Comparison of ENCODE assay signal across 8 mouse cellular contexts in the genomic region with DNA sequence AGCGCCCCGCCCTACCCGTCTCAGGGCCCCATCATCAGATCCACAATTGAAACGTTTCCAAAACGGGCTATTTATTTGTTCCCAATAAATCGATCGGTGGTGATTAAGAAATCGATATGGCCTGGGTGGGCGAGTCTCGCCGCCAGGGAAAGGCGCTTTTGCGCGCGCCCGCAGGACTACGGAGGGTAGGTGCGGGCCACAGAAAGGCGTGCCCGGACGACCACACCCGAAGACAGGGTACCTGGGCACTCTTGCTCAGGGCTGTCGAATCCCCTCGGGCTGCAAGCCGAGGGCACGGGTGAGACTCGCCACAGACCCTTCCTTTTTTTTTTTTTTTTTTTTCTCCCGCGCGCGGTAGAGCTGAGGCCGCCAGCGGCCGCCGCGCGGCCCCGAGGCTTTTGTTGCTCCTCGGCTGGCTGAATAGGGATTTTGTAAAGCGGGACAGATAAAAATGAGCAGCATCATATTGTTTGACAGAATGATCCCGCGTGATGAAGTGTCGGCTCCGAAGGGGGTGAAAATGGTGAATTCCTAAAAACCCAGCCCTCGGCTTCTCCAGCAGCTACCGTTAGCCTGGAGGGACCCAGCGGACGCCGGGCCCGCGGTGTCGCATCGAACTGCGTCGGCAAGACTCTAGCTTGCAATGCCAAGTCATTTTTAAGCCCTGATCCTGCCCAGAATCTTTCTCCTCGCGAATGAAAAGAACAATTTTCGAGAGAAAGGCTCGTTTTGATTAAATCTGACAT. TPM values are rescaled to one million over a fixed set of nuclear protein-coding genes. Genes with fewer than 3 reads are reported as not detected.
DNase-seq lines count a peak whose midpoint lies in the region; ATAC-seq lines count a peak whose summit lies in the region.

No protein-coding gene starts in this region.

- H3K4me2 ChIP-seq in midbrain, embryonic 14.5 days (ENCODE audit: low read length): peak overlapping the region; percentile 35

- peak; percentile 46 to 58 for DNase-seq in kidney, postnatal 4 days
- no peak for DNase-seq in kidney, adult 18-20 months
- DNase-seq in embryonic facial prominence, embryonic 10.5 days (ENCODE audit: low spot score): peak; percentile 67
- DNase-seq in heart, postnatal 14 days: peak; percentile 3 to 10
- peak; percentile 67 for DNase-seq in midbrain, embryonic 14.5 days
- no peak for DNase-seq in frontal cortex, postnatal 14 days (ENCODE audit: low spot score in 2 of 2)
- DNase-seq in right cerebral cortex, postnatal 10 days (ENCODE audit: low spot score in 2 of 2): no peak
- no peak for DNase-seq in spleen, adult 18-20 months

- intact Hi-C loops in heart, postnatal 14 days (cut with DNase I): no loop called here

- H3K36me3 ChIP-seq in embryonic facial prominence, embryonic 10.5 days (replicated peaks): no peaks in the 10 kb centered on the region
- no peaks in the 10 kb centered on the region for H3K36me3 ChIP-seq in midbrain, embryonic 14.5 days (ENCODE audit: control insufficient read depth, insufficient read depth, low read length)

- no peaks in the 10 kb centered on the region for H3K9me3 ChIP-seq in embryonic facial prominence, embryonic 10.5 days
- no peaks in the 10 kb centered on the region for H3K9me3 ChIP-seq in midbrain, embryonic 14.5 days (ENCODE audit: control insufficient read depth, low read length)

- H3K4me1 ChIP-seq in embryonic facial prominence, embryonic 10.5 days: peaks cover 25% of the 10 kb centered on the region
- 0 out of 2 replicates have a peak, but pooled peaks cover 2% of the 10 kb centered on the region for H3K4me1 ChIP-seq in midbrain, embryonic 14.5 days (ENCODE audit: control insufficient read depth, insufficient read depth, low read length)

- H3K9ac ChIP-seq in midbrain, embryonic 14.5 days (replicated peaks; ENCODE audit: low read length): no peak overlapping the region

- WGBS in embryonic facial prominence, embryonic 10.5 days: 2% methylated on average over 59 of the region's 59 CpGs
- 2% methylated on average over 59 of the region's 59 CpGs for WGBS in midbrain, embryonic 14.5 days

- no peak overlapping the region for H3K27ac ChIP-seq in embryonic facial prominence, embryonic 10.5 days (replicated peaks)
- no peak overlapping the region for H3K27ac ChIP-seq in midbrain, embryonic 14.5 days (replicated peaks; ENCODE audit: low read depth, low read length)

- H3K4me3 ChIP-seq in embryonic facial prominence, embryonic 10.5 days: peak overlapping the region; percentile 42
- peak overlapping the region; percentile 13; the same call in 1 of the 2 replicates for H3K4me3 ChIP-seq in midbrain, embryonic 14.5 days (replicated peaks; ENCODE audit: low read depth, low read length)

- peaks cover 100% of the 10 kb centered on the region for H3K27me3 ChIP-seq in embryonic facial prominence, embryonic 10.5 days (replicated peaks; ENCODE audit: low read depth, poor library complexity, severe bottlenecking)
- H3K27me3 ChIP-seq in midbrain, embryonic 14.5 days (ENCODE audit: control insufficient read depth, insufficient read depth, low read length): peaks cover 91% of the 10 kb centered on the region

- no peak; the same call in 1 of the 2 replicates for ATAC-seq in midbrain, embryonic 14.5 days (ENCODE audit: low FRiP score, low TSS enrichment)

RNA-seq across cellular contexts. Expression of a gene that starts 5.0 kb away (rescaled TPM):
- 0.42 and 0.69 TPM in 2 replicates for polyA plus RNA-seq in embryonic facial prominence, embryonic 10.5 days (2016; fragmentation: Nextera tagmentation; extraction: Ambion mirVana)
- 1 to 10 TPM in 1 of 2 experiments, under 1 TPM in 1; 0.90 to 1.1 TPM for total RNA-seq in heart, postnatal 14 days (2021)
- 0.14 and 0.15 TPM in 2 replicates for polyA plus RNA-seq in midbrain, embryonic 14.5 days (2014; fragmentation: Nextera tagmentation; extraction: Ambion mirVana)

Comparison
In these comparisons a context has a peak if more than half of its experiments do, and no peak if none do; other contexts are left out.
1. DNase-seq: peak in kidney, postnatal 4 days (2 of 2), embryonic facial prominence, embryonic 10.5 days (single experiment), heart, postnatal 14 days (2 of 2) and midbrain, embryonic 14.5 days (single experiment); none in kidney, adult 18-20 months (single experiment), frontal cortex, postnatal 14 days (0 of 2), right cerebral cortex, postnatal 10 days (0 of 2) and spleen, adult 18-20 months (0 of 2).